Mouse (Mus musculus): Measurements from ENCODE around the gene Lysmd3. TPM values are rescaled to one million over a fixed set of nuclear protein-coding genes. Genes with fewer than 3 reads are reported as not detected.
"Not testable (repeated sequence)": the region's sequence is repeated elsewhere in the genome, so short reads cannot be mapped to it uniquely, and the experiment has no call there.

Lysmd3 gene
- polyA plus RNA-seq, 1 experiment from 2014 or later, result 24.6 TPM

DNA sequence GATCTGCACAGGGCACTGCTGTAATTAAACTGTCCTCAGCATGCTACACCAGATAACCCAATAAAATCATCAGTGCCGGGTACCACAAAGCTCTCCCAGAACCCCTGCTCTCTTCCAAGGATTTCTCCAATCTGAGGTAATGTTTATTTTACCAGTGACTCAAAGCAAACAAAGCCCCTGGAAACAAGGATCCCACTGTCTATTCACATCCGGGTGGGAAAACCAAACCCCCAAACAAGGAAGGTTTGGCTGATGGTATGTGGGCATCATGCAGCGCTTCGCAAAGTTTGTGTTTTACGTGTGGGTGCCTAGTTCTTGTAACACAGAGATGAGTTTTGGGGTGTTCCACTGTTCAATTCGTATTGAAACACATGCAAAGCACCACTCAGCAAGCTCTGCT is 16.6 kb upstream of the Lysmd3 start:
- 42% methylated on average over 6 of the region's 6 CpGs for WGBS (ENCODE audit: insufficient replicate concordance)

DNA sequence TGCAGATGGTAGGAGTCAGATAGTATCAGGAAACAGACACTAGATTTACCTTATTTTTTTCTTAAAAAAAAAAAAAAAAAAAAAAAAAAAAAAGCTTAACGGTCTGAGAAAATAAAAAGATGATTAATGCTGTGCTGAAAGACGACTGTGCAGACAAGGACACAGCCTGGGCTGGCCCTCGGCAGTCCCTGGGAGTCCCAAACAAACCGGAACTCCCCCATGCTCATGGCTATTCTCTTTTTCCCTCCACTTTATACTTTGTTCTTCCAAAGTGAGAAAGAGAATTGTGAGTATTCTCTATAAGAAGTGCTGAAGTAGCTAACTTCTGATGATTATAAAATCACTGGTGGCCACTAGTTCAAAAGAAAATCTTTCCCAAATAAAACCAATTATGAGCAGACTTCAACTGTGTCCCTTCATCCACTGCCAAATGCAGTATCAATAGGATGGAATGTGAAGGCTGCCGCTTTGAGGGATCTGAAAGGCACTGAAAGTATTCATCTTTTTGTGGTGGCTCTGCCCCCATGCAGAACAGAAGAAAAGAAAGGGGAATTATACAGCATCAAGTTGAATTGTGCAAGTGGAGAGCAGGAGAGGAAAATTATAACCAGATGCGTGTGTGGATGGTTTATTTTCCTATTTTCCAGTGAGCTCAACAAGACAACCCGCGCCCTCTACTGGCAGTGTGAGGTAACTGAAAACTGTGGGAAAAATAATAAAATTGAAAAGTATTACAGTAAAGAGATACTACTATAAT is 16.0 kb upstream of the Lysmd3 start:
- Histone ChIP-seq H3K9me3 (replicated peaks; ENCODE audit: control insufficient read depth, low read length) (no peaks in the 10 kb centered on the region), H3K9ac (ENCODE audit: low read depth, low read length) (no peak overlapping the region), H3K4me3 (ENCODE audit: low read depth, low read length) (no peak overlapping the region), H3K4me1 (ENCODE audit: control insufficient read depth, insufficient read depth, low read length) (peaks cover 8% of the 10 kb centered on the region; the same call in 1 of the 2 replicates), H3K4me2 (peak overlapping the region; percentile 48; the same call in 1 of the 2 replicates), H3K36me3 (ENCODE audit: control insufficient read depth, insufficient read depth, low read length) (no peaks in the 10 kb centered on the region), H3K27me3 (ENCODE audit: control insufficient read depth, insufficient read depth, low read length) (no peaks in the 10 kb centered on the region), H3K27ac (ENCODE audit: low read depth, low read length) (no peak overlapping the region)
- no peak for ATAC-seq (replicated peaks; ENCODE audit: insufficient number of reproducible peaks, low FRiP score, low TSS enrichment)
- WGBS (ENCODE audit: insufficient replicate concordance), result 19% methylated on average over 8 of the region's 8 CpGs

More for the DNA sequence above, 16.6 kb upstream of the Lysmd3 start:
- Histone ChIP-seq H3K27ac (ENCODE audit: low read depth, low read length) (no peak overlapping the region), H3K36me3 (ENCODE audit: control insufficient read depth, insufficient read depth, low read length) (no peaks in the 10 kb centered on the region), H3K27me3 (ENCODE audit: control insufficient read depth, insufficient read depth, low read length) (no peaks in the 10 kb centered on the region), H3K4me1 (ENCODE audit: control insufficient read depth, insufficient read depth, low read length) (peaks cover 8% of the 10 kb centered on the region; the same call in 1 of the 2 replicates), H3K4me3 (ENCODE audit: low read depth, low read length) (no peak overlapping the region), H3K4me2 (no peak overlapping the region; the same call in 1 of the 2 replicates), H3K9me3 (replicated peaks; ENCODE audit: control insufficient read depth, low read length) (no peaks in the 10 kb centered on the region), H3K9ac (ENCODE audit: low read depth, low read length) (no peak overlapping the region)
- ATAC-seq (replicated peaks; ENCODE audit: insufficient number of reproducible peaks, low FRiP score, low TSS enrichment), result no peak

DNA sequence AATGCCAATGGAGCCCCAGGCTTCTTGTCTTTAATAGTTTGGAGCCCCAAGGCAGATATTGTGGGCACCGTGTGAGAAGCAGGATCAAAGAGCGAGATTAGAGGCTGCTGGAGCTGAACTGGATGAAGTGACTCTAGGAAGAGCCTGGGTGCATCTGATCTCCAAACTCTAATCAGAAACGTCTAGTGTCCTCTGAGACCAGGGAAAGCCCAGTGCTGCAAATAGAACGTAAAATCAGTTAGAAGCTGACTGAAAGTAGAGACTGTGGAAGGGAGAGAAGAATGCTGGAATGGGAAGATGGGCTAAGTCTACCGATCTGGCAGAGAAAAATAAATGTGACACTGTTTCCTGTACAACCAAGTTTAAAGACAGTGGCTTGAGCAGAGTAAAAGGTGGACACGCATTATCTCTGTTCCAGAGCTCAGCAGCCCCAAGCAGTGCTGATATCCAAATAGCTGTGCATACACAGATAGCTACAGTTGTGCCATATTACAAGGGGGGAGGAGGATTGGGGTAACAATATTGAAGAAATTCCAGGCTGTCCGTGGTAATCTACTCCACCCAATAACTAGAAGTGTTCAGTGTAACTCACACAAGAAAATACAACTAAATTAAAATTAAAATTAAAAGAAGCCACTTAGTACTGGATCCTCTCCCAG is 14.8 kb upstream of the Lysmd3 start:
- Histone ChIP-seq H3K4me2 (peak overlapping the region; percentile 14), H3K36me3 (ENCODE audit: control insufficient read depth, insufficient read depth, low read length) (no peaks in the 10 kb centered on the region), H3K9me3 (replicated peaks; ENCODE audit: control insufficient read depth, low read length) (no peaks in the 10 kb centered on the region), H3K9ac (ENCODE audit: low read depth, low read length) (no peak overlapping the region), H3K4me1 (ENCODE audit: control insufficient read depth, insufficient read depth, low read length) (peaks cover 8% of the 10 kb centered on the region; the same call in 1 of the 2 replicates), H3K27me3 (ENCODE audit: control insufficient read depth, insufficient read depth, low read length) (no peaks in the 10 kb centered on the region), H3K4me3 (ENCODE audit: low read depth, low read length) (no peak overlapping the region), H3K27ac (ENCODE audit: low read depth, low read length) (no peak overlapping the region)
- WGBS (ENCODE audit: insufficient replicate concordance), result 32% methylated on average over 7 of the region's 7 CpGs
- peak; percentile 69 for ATAC-seq (replicated peaks; ENCODE audit: insufficient number of reproducible peaks, low FRiP score, low TSS enrichment)

- Histone ChIP-seq H3K9ac (ENCODE audit: low read depth, low read length) (no peak overlapping the region), H3K27me3 (ENCODE audit: control insufficient read depth, insufficient read depth, low read length) (no peaks in the 10 kb centered on the region), H3K4me2 (no peak overlapping the region), H3K4me1 (ENCODE audit: control insufficient read depth, insufficient read depth, low read length) (peaks cover 8% of the 10 kb centered on the region; the same call in 1 of the 2 replicates), H3K9me3 (replicated peaks; ENCODE audit: control insufficient read depth, low read length) (no peaks in the 10 kb centered on the region), H3K4me3 (ENCODE audit: low read depth, low read length) (no peak overlapping the region), H3K36me3 (ENCODE audit: control insufficient read depth, insufficient read depth, low read length) (no peaks in the 10 kb centered on the region), H3K27ac (ENCODE audit: low read depth, low read length) (no peak overlapping the region)
- no peak for ATAC-seq (replicated peaks; ENCODE audit: insufficient number of reproducible peaks, low FRiP score, low TSS enrichment)
- 83% methylated on average over 11 of the region's 11 CpGs for WGBS (ENCODE audit: insufficient replicate concordance)
Measured at GRCm38 (mm10) chr13:81644047-81644565, 13.4 kb upstream of the Lysmd3 start.

DNA sequence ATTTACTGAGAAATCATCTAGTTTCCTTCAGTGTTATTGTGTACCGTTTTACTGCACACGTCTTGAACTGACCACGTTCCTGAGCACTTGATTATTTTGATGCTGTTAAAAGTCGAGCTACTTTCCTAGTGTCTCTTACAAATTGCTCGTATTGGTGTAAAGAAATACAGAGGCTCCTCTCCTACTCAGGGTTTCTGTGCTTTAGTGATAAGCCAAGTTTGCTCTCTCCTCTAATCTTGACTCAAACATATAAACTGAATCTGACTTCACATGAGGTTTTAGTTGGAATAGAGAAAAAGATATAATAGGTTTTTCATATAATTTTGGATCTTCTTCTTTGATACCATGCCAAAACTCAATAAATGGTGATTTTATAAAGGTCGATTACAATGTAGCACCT is 11.1 kb upstream of the Lysmd3 start:
- Histone ChIP-seq H3K4me2 (no peak overlapping the region), H3K4me3 (ENCODE audit: low read depth, low read length) (no peak overlapping the region), H3K27me3 (ENCODE audit: control insufficient read depth, insufficient read depth, low read length) (no peaks in the 10 kb centered on the region), H3K9me3 (replicated peaks; ENCODE audit: control insufficient read depth, low read length) (no peaks in the 10 kb centered on the region), H3K27ac (ENCODE audit: low read depth, low read length) (no peak overlapping the region), H3K4me1 (ENCODE audit: control insufficient read depth, insufficient read depth, low read length) (peaks cover 8% of the 10 kb centered on the region; the same call in 1 of the 2 replicates), H3K9ac (ENCODE audit: low read depth, low read length) (no peak overlapping the region), H3K36me3 (ENCODE audit: control insufficient read depth, insufficient read depth, low read length) (no peaks in the 10 kb centered on the region)
- 82% methylated on average over 6 of the region's 6 CpGs for WGBS (ENCODE audit: insufficient replicate concordance)
- ATAC-seq (replicated peaks; ENCODE audit: insufficient number of reproducible peaks, low FRiP score, low TSS enrichment), result no peak

GRCm38 (mm10) chr13:81650382-81650781 is 7.1 kb upstream of the Lysmd3 start:
- H3K4me1 ChIP-seq (ENCODE audit: control insufficient read depth, insufficient read depth, low read length); H3K9ac ChIP-seq (ENCODE audit: low read depth, low read length); H3K27me3 ChIP-seq (ENCODE audit: control insufficient read depth, insufficient read depth, low read length); H3K4me3 ChIP-seq (ENCODE audit: low read depth, low read length); H3K4me2 ChIP-seq; H3K9me3 ChIP-seq (replicated peaks; ENCODE audit: control insufficient read depth, low read length); ATAC-seq (replicated peaks; ENCODE audit: insufficient number of reproducible peaks, low FRiP score, low TSS enrichment); H3K36me3 ChIP-seq (ENCODE audit: control insufficient read depth, insufficient read depth, low read length); H3K27ac ChIP-seq (ENCODE audit: low read depth, low read length): not testable (repeated sequence)
- 66% methylated on average over 5 of the region's 6 CpGs for WGBS (ENCODE audit: insufficient replicate concordance)

GRCm38 (mm10) chr13:81656091-81656850 is 1.2 kb upstream of the Lysmd3 start:
- Histone ChIP-seq H3K4me1 (ENCODE audit: control insufficient read depth, insufficient read depth, low read length) (peaks cover 6% of the 10 kb centered on the region; the same call in 1 of the 2 replicates), H3K27me3 (ENCODE audit: control insufficient read depth, insufficient read depth, low read length) (no peaks in the 10 kb centered on the region), H3K27ac (ENCODE audit: low read depth, low read length) (no peak overlapping the region; the same call in 1 of the 2 replicates), H3K9me3 (replicated peaks; ENCODE audit: control insufficient read depth, low read length) (no peaks in the 10 kb centered on the region), H3K4me3 (ENCODE audit: low read depth, low read length) (no peak overlapping the region), H3K36me3 (ENCODE audit: control insufficient read depth, insufficient read depth, low read length) (no peaks in the 10 kb centered on the region), H3K4me2 (peak overlapping the region; percentile 55), H3K9ac (ENCODE audit: low read depth, low read length) (no peak overlapping the region)
- 49% methylated on average over 14 of the region's 14 CpGs for WGBS (ENCODE audit: insufficient replicate concordance)
- no peak for ATAC-seq (replicated peaks; ENCODE audit: insufficient number of reproducible peaks, low FRiP score, low TSS enrichment)

- Histone ChIP-seq H3K36me3 (ENCODE audit: control insufficient read depth, insufficient read depth, low read length) (no peaks in the 10 kb centered on the region), H3K4me2 (peak overlapping the region; percentile 55), H3K9ac (ENCODE audit: low read depth, low read length) (peak overlapping the region; percentile 71), H3K27me3 (ENCODE audit: control insufficient read depth, insufficient read depth, low read length) (no peaks in the 10 kb centered on the region), H3K27ac (ENCODE audit: low read depth, low read length) (peak overlapping the region; percentile 75), H3K4me1 (ENCODE audit: control insufficient read depth, insufficient read depth, low read length) (peaks cover 6% of the 10 kb centered on the region; the same call in 1 of the 2 replicates), H3K9me3 (replicated peaks; ENCODE audit: control insufficient read depth, low read length) (no peaks in the 10 kb centered on the region), H3K4me3 (ENCODE audit: low read depth, low read length) (peak overlapping the region; percentile 88)
- 21% methylated on average over 5 of the region's 5 CpGs for WGBS (ENCODE audit: insufficient replicate concordance)
- no peak for ATAC-seq (replicated peaks; ENCODE audit: insufficient number of reproducible peaks, low FRiP score, low TSS enrichment)
Measured at GRCm38 (mm10) chr13:81657008-81657350, 484 bp upstream of the Lysmd3 start.

All from heart, embryonic 11.5 days (tissue).